Mouse (Mus musculus) liver, adult 2 months (tissue): ENCODE results near the gene Kcnh7.

Experiments used
- CTCF ChIP-seq: fragments of 200-500 bp; IDR thresholded peaks from 2 replicates; pipeline ENCODE4 v1.5.1; 2011; ENCODE audit warnings: low read depth, low read length, control low read depth
- POLR2A ChIP-seq: fragments of 200-500 bp; IDR thresholded peaks from 2 replicates; pipeline ENCODE4 v1.6.1; 2011; ENCODE audit warnings: low read length, control low read depth; ENCODE audit not compliant: insufficient read depth; ENCODE audit errors: extremely low read depth

GRCm38 (mm10) chr2:62928494-62928893 is 255.6 kb downstream of the Kcnh7 start:
- TF ChIP-seq POLR2A (no peak), CTCF (no peak)
